Mouse (Mus musculus): Measurements from ENCODE around the gene Tfrc.

DNA sequence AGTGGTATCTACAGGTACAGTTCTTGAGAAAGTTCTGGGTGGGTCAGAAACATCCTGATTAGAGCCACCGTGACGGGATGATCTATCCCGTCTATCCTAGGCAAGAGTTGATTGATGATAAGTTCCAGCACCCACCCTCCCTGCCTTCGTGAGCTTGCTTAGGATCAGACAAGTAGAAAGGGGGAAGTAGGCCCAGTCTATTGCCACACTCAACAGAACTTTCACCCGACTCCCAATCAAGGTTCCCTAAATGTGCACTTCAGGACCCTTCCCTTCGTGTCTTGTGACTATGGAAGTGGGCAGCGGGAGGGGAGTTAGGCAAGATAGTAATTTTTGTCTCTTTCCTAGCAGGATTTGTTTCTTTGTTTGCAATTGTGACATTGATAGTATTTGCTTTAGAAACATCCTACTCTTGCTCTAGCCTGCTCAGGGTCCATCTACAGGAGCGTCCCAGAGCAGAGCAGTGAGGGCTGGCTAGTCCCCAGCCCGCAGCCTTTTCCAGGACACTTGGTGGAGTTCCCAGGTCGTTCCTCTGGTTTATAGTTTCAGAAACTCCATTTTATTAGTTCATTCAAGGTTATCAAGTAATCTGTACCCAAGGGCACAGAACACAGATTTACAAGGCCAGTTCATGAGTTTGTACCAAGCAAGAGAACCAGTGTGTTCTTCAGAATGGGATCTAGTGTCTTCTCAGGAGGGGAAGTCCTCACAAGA is 13.4 kb upstream of the Tfrc start:
- TF ChIP-seq CTCF (IDR thresholded peaks at IDR 0.05; ENCODE audit: control insufficient read depth, insufficient read depth, insufficient read length), result no peak
- no peak for TF ChIP-seq MAX (IDR thresholded peaks at IDR 0.05)

Data from C2C12 (cell line).